Mouse (Mus musculus) lung, adult 2 months (tissue): ENCODE results near the gene Bcap31.

ENCODE experiments used
- CTCF ChIP-seq: fragments of 200-500 bp; IDR thresholded peaks from 2 replicates; pipeline ENCODE4 v1.5.1; 2011; ENCODE audit warnings: mild to moderate bottlenecking, low read length, control low read depth; ENCODE audit not compliant: insufficient read depth
- POLR2A ChIP-seq: fragments of 200-500 bp; IDR thresholded peaks from 2 replicates; pipeline ENCODE4 v1.6.1; 2011; ENCODE audit warnings: low read depth, mild to moderate bottlenecking, control low read depth, low read length, borderline replicate concordance; ENCODE audit errors: extremely low read depth

- TF ChIP-seq CTCF (no peak), POLR2A (no peak)
Observed at GRCm38 (mm10) chrX:73765311-73765710, 49.3 kb upstream of the Bcap31 start.
